Mouse (Mus musculus) brain, embryonic 14.5 days (tissue): Measurements from ENCODE around the gene Cyp4a29.
"Not testable (repeated sequence)": the region's sequence is repeated elsewhere in the genome, so short reads cannot be mapped to it uniquely, and the experiment has no call there.

Source experiments
- CTCF ChIP-seq: fragments of 200-500 bp; IDR thresholded peaks from 2 replicates; pipeline ENCODE4 v1.5.1; 2012; ENCODE audit warnings: inconsistent platforms, mild to moderate bottlenecking, moderate library complexity, borderline replicate concordance; ENCODE audit not compliant: insufficient read depth, insufficient read length; ENCODE audit errors: extremely low read depth
- POLR2A ChIP-seq: fragments of 200-500 bp; IDR thresholded peaks from 2 replicates; pipeline ENCODE4 v1.6.1; 2012; ENCODE audit warnings: mild to moderate bottlenecking, inconsistent platforms, borderline replicate concordance; ENCODE audit not compliant: poor library complexity, insufficient read depth, insufficient read length, severe bottlenecking; ENCODE audit errors: extremely low read depth

- TF ChIP-seq CTCF, POLR2A: not testable (repeated sequence)
Observed at GRCm38 (mm10) chr4:115232901-115233300, 9.0 kb upstream of the Cyp4a29 start.
